Mouse (Mus musculus) CD4-positive, CD25-positive, alpha-beta regulatory T cell, adult 4 months (primary cell): ENCODE measurements around the gene Mtus2. TPM values are rescaled to one million over a fixed set of nuclear protein-coding genes. Genes with fewer than 3 reads are reported as not detected.
"Not testable (repeated sequence)": the region's sequence is repeated elsewhere in the genome, so short reads cannot be mapped to it uniquely, and the experiment has no call there.

Experiments used
- ATAC-seq: one replicate; pipeline ENCODE4 v1.8.0; 2017
- polyA plus RNA-seq, 2 experiments: library from polyadenylated mRNA; unstranded; fragments of 100-300 nt; shearing (Covaris generic); gene quantifications; one replicate each; pipeline ENCODE4 v1.2.1; 2017

Mtus2 gene
- polyA plus RNA-seq, 2 experiments from 2014 or later: 5.2 TPM

- ATAC-seq: no peak
Measured at GRCm38 (mm10) chr5:148130691-148131457, 173.8 kb downstream of the Mtus2 start.

GRCm38 (mm10) chr5:148131458-148132131 is 174.5 kb downstream of the Mtus2 start:
- no peak for ATAC-seq

- no peak for ATAC-seq
Measured at GRCm38 (mm10) chr5:148133448-148134060, 176.4 kb downstream of the Mtus2 start.

GRCm38 (mm10) chr5:148141662-148142061 is 184.5 kb downstream of the Mtus2 start:
- no peak for ATAC-seq

GRCm38 (mm10) chr5:148146200-148146823 is 189.2 kb downstream of the Mtus2 start:
- ATAC-seq: no peak

- ATAC-seq: no peak
Measured at GRCm38 (mm10) chr5:148151894-148152599, 194.9 kb downstream of the Mtus2 start.

- no peak for ATAC-seq
Measured at GRCm38 (mm10) chr5:148152600-148153402, 195.7 kb downstream of the Mtus2 start.

- no peak for ATAC-seq
Measured at GRCm38 (mm10) chr5:148153403-148153713, 196.2 kb downstream of the Mtus2 start.

GRCm38 (mm10) chr5:148154727-148155126 is 197.6 kb downstream of the Mtus2 start:
- ATAC-seq: no peak

- no peak for ATAC-seq
Measured at GRCm38 (mm10) chr5:148159328-148159727, 202.2 kb downstream of the Mtus2 start.

GRCm38 (mm10) chr5:148160529-148161154 is 203.5 kb downstream of the Mtus2 start:
- ATAC-seq: no peak

- ATAC-seq: no peak
Measured at GRCm38 (mm10) chr5:148165111-148165510, 208.0 kb downstream of the Mtus2 start.

- ATAC-seq: no peak
Measured at GRCm38 (mm10) chr5:148175091-148175490, 218.0 kb downstream of the Mtus2 start.

GRCm38 (mm10) chr5:148175742-148176426 is 218.8 kb downstream of the Mtus2 start:
- ATAC-seq: no peak

- not testable (repeated sequence) for ATAC-seq
Measured at GRCm38 (mm10) chr5:148176539-148176938, 219.4 kb downstream of the Mtus2 start.

GRCm38 (mm10) chr5:148179231-148179630 is 222.1 kb downstream of the Mtus2 start:
- ATAC-seq: no peak

GRCm38 (mm10) chr5:148180590-148181307 is 223.6 kb downstream of the Mtus2 start:
- no peak for ATAC-seq

GRCm38 (mm10) chr5:148181308-148181630 is 224.1 kb downstream of the Mtus2 start:
- no peak for ATAC-seq

- no peak for ATAC-seq
Measured at GRCm38 (mm10) chr5:148181901-148182300, 224.8 kb downstream of the Mtus2 start.

- ATAC-seq: no peak
Measured at GRCm38 (mm10) chr5:148185898-148186297, 228.8 kb downstream of the Mtus2 start.
